Mouse (Mus musculus): ENCODE measurements around the gene Slc1a7.

DNA sequence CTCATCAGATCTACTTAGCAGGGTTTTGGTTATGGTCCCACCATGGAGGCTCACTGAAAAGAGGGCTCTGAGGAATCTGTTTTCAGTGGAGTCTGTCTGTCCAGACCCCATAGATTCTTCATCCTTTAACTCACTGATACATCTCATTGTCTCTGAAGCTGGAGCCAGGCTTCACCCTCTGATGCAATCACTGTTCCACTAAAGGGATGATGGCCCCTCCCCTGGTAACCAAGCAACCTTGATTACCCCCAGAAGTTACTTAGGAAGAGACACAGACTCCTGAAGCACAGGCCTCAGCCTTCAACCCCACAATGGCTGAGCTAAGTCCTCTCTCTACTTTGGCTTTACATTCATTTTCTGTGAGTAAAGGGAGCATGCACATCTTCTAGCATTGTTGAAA, 1.6 kb downstream of the Slc1a7 start:
- TF ChIP-seq POLR2A (IDR thresholded peaks at IDR 0.05; ENCODE audit: insufficient read length, low read depth) (peak; percentile 34), MAX (IDR thresholded peaks at IDR 0.05; ENCODE audit: low read depth) (no peak), USF1 (IDR thresholded peaks at IDR 0.05; ENCODE audit: low read depth) (no peak), MYOD1 (IDR thresholded peaks at IDR 0.05; ENCODE audit: control insufficient read depth in 1 of 3, insufficient read length in 2 of 3, low read depth in 2 of 3) (no peak), POLR2AphosphoS2 (IDR thresholded peaks at IDR 0.05; ENCODE audit: insufficient read length, low read depth) (peak; percentile 61), TCF3 (IDR thresholded peaks at IDR 0.05; ENCODE audit: insufficient read length, low read depth) (no peak), E2F4 (IDR thresholded peaks at IDR 0.05; ENCODE audit: insufficient read depth) (no peak), TCF12 (IDR thresholded peaks at IDR 0.05; ENCODE audit: insufficient read depth, poor library complexity, severe bottlenecking) (no peak), CEBPB (IDR thresholded peaks at IDR 0.05; ENCODE audit: insufficient read depth, poor library complexity, severe bottlenecking) (peak; percentile 81), MYOG (IDR thresholded peaks at IDR 0.05; ENCODE audit: control insufficient read depth in 1 of 3, insufficient read depth in 1 of 3, insufficient read length in 2 of 3, low read depth in 2 of 3) (no peak), REST (IDR thresholded peaks at IDR 0.05; ENCODE audit: insufficient read depth, insufficient read length) (no peak)

Measured in myocyte (in vitro differentiated cells).